Mouse (Mus musculus) urinary bladder, adult 18-20 months (tissue): ENCODE results near the gene Ppp1r13l.

Source experiments
- DNase-seq, 2 experiments: peaks; one replicate each; pipeline ENCODE4 v3.0.0; 2022; ENCODE audit warnings: low spot score in 2 of 2, mixed read lengths in 2 of 2

Ppp1r13l gene

DNA sequence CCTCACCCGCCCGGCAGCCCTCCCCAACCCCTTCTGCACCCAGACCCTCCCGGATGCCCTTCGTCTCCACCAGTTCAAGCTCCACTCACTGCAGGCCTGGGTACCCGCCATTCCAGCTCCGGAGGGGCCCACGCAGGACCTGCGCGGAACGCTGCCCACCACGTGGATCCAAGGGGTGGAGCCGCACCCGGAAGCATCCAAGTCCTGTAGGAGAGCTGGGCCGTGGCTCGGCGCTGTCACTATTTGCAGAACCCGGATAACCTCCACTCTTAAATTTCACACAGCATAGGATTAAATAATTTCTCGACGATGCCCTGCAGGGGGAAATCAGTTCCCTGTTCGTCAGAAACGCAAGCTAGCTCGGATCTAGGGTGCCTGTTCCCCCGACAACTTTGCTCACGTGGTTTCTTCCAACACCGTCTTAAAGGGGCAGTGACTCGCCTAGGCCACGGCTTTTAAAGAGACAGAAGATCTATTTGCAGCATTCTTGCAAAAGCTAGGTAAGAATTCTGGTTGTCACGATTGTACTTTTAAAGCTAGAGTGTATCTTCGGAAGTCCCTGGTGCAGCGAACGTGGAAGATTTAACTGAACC is at the start of gene Ppp1r13l, which contains the start of gene Cd3eap:
Gene Ppp1r13l, plus strand, starts transcription at position 451 of the 593 bp plus-strand sequence.
Gene Cd3eap, minus strand, starts transcription at position 185 of the 593 bp plus-strand sequence.
- DNase-seq, result peak; percentile 79 to 83

DNA sequence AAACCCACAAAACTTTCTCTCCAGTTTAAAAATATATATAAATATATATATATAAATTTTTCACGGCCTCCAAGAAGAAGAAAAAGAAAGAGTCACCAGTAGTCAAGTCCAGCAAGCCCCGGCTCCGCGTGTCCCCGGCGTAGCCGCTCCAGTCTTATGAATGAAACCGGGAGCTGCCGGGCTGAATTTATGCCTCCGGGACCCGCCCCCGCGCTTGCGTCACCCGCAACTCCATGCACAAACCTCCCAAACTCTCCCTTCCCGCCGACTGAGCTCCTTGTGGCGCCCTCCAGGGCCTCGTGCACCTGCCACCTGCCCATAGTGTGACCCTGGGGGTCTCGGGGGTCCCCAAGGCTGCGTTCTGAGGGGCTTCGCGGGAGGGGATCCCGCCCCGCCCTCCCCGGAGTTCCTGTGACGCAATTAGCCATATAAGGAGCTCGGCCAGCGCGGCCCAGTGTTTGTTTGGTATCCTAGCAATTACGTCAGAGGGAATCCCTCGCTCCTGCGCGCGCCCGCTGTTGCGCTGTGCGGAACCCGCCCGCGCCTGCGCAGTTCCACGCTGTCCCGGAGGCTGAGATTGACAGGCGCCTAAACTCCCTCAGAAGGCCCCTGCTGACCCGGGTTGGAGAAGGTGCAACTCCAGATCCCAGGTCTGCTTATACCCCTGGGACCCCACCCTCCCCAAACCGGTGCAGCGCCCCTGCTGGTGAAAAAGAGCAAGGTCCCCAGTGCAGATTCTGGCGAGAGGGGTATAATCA is 49.5 kb upstream of the Ppp1r13l start, which contains the start of gene Fosb:
Gene Fosb, minus strand, starts transcription at position 168 of the 758 bp plus-strand sequence.
- DNase-seq, result peak; percentile 85 to 89

DNA sequence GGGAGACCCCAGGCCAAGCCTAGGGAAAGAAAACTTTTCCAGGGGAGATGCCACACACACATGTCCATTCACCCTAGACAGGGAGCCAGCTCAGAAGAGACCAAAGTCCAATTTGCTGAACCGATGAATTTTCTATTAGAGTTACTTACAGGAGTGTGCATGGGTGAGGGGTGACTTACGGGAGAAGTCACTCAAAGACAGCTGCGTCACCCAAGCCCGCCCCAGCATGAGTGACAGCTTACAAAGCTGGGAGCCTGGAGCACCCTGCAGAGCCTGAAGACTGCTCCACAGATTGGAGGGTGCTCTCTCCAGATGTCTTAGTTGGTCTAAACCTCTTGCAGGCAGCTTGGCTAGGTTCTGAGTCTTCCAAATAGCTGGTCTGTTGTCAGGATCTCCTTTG is 47.6 kb upstream of the Ppp1r13l start:
- no peak for DNase-seq

DNA sequence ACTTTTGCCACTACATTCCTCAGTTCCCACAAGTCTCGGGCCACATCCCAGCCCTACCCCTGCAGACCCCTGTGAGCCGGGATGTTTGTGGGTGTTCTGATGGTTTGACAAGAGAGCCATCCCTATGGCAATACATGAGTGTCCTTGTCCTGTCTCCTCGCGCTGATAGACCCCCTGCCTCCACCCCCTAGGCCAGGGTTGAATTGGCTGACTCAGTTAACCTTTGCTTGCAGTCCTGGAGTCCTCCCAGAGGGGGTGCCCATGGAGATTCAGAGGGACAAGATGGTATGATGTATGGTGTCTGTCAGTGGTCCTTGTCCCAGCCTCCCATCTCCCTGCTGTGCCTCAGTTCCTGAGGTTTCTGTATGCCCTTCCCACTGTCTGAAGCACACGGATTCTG is 45.5 kb upstream of the Ppp1r13l start:
- no peak for DNase-seq

DNA sequence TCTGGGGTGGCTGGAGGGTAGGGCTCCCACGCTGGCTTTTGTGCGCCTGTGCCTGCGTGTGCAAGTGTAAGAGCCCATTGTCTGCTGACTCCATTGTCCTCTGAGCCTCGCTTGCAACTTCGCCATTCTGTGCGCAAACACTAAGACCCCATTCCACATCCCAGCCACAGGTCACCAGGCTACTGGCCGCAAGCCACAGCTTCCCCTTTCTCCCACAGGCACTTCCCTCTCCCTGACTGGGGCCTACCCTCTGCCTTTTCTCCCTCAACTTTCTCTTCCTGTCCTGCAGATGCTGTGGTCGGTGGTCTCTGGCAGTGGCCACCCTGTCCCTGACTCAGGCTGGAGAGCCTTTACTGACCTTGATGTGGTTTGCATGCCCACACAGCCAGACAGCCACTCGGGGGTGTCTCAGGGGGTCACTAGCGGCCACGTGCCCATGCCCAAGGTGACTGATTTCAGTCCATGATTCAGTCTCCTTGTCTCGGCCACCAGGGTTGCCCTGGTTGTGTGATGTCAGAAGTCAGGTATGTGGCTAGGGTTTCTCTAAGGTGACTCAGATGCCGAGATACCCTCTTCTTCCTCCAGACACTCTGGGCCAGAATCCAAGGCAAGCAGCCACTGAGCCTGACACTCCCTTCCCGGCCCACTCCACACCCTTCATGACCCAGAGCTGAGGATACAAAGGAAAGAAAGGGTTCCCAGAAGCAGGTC is 42.9 kb upstream of the Ppp1r13l start:
- peak in 1 of 2 experiments; percentile 65 for DNase-seq

DNA sequence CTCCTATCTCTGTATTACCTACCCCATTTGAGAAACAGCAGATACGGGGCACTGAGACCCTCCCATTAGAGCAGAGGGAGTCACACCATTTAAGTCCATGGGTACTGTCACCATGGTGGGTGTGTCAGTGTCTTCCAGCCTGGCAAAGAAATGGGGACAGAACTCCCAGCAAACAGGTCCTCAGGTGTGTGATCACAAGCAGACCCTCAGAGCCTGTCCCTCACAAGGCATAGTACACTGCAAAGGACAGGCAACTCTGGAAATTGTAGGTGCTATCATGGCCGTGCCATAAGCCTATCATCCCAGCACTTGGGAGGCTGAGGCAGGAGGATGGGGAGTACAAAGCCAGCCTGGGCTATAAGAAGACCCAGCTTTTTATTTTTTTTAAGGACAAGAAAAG is 41.3 kb upstream of the Ppp1r13l start:
- no peak for DNase-seq

DNA sequence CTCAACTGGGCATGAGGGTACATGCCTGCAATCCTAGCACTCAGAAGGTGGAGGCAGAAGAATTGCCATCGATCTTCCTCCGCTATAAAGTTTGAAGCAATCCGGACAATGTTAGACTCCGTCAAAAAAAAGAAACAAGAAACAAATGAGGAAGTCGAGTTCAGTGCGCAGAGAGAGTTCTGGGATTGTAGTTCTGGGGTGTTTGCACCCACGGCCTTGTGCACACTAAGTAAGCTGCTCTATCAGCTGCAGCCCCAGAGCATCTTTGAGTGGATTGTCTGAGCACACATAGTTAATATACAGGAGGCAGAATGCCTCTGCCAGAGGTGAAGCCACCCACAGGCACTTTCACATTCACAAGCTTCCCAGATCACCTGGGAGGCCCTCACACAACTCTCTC is 40.9 kb upstream of the Ppp1r13l start:
- DNase-seq, result no peak

DNA sequence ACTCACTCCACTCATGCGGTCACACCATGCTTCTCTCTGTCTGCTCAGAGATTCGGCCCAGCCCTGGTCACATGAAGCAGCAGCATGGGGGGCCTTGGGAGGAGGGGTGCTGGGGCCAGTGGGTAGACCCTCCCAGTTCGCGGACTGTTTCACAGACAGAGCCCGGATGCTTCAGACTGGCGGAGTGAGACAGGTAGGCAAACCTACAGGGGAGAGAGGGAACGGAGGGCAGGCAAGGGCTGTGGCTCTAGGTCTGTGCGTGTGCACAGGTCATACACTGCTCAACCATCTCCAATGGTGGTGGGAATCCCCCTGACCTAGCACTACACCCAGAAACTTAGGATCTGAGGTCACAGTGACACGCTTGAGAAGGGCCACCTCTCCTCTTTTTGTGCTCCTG is 40.1 kb upstream of the Ppp1r13l start:
- no peak for DNase-seq

DNA sequence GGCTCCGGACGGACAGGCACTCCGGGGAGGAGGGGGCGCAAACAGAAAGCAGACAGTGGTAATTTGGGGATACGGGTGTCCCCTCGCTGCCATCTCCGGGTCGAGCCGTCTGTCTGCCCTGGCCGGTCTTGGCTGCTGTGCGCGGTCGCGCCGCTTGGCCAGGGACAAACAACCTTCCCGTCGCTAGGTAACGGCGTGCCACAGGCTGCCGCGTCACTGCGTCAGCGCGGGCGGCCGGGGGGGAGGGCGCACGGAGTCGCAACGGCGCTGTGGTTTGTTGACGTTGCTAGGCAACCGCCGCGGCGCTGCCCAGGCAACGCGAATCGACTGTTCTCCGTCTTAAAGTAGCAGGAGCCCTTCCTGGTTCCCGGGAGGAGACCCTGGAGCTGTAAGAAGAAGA is 39.6 kb upstream of the Ppp1r13l start:
- peak; percentile 90 to 95 for DNase-seq

DNA sequence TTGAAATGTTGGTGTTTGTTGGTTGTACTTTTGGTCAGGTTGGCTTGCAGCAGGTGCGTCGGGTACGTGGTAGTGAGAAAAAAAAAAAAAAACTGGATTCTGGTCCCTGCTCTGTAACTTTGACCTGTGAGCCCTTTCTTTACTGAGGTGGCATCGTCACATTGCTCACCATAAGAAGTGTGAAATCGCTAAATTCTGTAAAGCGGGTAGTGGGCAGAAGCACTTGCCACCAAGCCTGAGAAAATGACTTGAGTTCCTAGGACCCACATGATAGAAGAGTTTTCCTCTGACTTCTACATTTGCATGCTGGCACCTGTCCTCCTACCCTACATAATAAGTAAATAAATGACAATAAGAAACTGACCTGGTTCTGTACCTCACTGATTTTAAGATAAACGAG is 38.9 kb upstream of the Ppp1r13l start:
- no peak for DNase-seq

DNA sequence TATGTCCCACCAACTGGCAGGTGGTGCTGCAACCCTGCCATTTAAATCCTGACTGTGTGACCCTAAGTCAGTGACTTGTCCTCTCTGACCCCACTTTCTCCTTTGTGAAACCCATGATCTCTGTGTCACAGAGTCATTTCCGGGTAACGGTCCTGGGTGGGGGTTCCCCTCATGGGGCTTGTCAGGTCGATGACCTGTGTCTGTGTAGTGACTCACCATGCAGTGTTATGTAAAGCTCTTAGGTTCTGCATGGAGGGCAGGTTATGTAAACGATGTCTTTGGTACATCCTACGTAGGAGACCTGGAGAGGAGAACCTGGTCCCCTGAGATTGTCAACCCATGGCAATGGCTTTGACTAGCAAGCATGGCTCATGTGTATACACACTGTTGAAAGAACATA is 38.1 kb upstream of the Ppp1r13l start:
- no peak for DNase-seq

DNA sequence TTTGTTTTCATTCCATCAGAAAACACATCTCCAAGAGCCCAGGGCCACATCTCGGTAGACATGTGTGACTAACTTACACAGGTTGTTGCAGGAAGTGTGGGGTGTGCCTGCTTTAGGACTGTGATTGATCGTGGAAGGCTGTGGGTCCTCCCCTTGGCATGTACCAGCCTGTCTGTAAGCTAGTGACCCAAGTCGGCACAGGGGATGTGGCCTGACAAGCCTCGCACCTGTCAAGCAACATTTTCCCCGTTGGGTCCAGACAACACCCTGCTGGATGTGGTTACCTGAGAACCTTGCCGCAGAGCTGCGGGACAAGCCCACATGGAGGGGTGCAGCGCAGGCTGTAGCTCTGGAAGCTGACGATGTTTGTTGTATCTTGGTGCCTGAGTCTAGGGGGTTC is 37.1 kb upstream of the Ppp1r13l start:
- DNase-seq, result peak in 1 of 2 experiments; percentile 81

DNA sequence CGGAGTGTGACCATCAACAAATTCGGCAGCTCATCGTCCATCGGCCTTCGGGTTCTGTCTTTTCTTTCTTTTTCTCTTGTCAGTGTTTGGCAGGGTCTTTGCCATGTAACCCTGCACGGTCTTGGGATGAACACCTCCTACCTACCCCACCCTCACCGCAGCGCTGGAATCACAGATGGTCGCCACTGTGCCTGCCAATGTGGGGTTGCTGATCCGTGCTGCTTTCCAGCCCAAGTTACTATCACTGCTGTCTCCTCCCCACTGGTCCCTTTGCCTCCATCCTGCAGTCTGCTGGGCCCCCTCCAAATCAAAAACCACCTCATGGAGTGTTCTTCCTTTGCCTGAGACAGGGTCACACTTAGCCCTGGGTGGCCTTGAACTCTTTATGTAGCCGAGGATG is 35.3 kb upstream of the Ppp1r13l start:
- DNase-seq, result no peak

DNA sequence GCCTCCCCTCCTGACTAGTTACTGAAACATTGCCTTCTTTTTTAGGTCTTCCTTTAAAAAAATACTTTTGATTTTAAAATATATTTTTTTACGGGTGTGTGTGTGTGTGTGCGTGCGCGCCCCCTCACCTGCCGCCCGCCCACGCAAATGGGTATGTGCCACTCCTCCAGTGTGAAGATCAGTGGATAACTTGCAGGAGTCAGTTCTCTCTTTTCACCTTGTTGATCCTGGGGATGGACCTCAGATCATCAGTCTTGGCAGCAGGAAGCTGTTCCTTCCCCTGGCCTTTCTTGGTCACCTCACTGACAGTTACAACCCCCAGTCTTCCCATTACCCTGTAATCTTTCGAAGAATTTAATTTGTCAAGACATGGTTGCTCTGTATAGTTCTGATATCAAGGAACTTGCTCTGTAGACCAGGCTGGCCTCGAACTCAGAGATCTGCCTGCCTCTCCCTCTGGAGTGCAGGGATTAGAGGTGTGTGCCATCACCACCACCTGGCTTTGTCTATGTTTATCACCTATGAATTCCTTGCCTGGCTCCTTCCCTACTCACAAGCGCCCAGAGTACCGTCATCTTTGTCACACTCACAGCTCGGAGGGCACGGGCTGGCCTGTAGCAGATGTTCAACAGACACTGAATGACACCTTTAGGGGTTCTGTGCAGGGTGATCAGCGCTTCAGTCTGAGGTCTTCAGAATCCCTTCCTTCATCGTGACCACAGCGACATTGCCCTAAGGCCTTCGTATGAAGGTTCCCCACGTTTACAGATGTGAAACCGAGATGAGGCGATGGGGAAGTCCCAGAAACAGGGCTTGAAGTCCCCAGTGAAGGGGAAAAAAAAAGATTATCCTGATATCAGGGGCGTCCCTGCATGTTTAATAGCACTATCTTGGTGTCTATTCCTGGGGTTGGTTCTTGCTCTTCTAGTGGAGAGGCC is 34.0 kb upstream of the Ppp1r13l start:
- no peak for DNase-seq

DNA sequence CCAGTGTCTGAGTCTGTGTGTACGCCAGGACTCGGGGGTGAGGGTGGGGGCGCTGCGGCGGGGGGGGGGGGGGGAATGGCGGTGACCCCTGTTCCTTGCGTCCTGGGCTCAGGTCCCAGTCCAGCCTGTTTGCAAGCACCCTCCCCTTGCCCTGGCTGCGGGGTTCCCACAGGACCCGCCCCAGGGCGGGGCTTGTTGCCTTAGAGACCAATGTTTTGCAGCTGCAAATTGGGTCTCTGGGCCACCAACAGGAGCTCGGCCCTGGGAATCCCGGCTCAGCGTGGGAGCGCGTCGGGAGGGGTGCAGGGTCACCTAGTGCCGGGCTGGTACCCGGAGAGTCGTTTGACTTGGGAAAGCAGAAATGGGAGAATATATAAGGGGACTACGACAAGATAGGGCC is 33.2 kb upstream of the Ppp1r13l start:
- peak; percentile 71 to 76 for DNase-seq

DNA sequence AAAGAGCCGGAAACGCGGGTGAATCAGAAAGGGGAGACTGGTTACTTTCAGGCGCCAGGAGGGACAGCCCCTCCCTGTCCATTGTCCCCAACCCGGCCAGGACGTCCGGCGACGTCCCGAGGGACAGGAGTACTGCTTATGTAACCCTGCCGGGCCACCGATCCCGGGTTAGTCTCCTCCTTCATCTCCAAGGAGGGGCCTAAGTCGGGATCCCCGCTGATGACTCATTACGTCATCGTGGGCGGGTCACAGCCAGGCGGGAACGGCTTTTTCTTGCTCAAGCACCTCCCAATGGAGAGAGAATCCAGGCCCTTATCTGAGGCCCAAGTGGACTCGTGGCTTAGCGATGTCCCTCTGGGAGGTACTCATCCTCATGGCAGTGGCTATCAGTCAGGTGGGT is 32.4 kb upstream of the Ppp1r13l start:
- peak; percentile 67 to 87 for DNase-seq

DNA sequence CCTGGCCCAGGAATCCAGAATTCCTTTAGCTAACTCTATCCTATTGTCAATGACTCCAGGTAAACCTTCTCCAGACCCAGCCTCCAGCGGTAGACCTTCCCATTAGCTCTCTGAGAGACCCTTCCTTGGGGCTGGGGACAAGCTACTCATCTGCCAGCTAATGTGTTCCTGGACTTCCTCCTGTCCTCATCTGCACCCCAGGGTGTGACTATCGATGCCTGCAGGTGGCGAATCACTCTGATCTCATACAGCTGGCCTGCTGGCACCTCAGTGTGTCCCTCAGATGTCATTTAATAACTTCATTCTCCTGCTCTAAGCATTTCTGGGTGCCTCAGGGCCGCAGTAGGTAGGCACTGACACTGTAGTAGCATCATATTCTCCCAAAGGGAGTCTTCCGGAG is 31.8 kb upstream of the Ppp1r13l start:
- DNase-seq, result no peak

DNA sequence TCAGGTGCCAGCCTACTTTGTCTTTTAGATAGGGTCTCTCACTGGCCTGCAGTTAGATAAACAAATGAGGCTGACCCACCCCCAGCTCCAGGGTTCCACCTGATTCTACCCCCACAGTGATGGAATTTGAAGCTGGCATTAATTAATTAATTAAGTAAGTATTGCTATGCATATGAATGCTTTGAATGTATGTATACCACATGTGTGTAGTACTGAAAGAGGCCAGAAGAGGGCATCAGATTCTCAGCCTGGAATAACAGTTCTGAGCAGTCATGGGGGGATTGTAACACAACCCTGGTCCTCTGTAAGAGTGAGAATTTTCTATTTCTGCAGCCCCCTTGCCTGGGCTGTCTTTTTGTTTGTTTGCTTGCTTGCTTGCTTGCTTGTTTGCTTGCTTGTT is 31.1 kb upstream of the Ppp1r13l start:
- DNase-seq, result no peak

DNA sequence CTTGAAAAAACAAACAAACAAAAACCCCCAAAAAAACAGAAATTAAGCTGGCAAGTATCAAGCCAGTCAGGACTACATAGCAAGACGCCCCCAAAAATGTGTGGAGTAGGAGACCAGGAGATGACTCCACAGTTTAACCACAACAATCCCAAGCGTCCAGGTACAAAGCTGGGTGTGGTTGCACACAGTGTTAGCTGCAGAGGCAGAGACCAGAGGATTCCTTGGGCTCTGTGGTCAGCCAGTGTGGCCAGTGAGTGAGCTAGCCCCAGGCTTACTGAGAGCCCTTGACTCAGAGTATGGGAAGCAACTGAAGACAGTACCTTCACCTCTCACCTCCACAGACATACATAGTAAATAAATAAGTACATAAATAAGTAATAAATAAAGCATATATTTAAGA is 27.6 kb upstream of the Ppp1r13l start:
- no peak for DNase-seq

DNA sequence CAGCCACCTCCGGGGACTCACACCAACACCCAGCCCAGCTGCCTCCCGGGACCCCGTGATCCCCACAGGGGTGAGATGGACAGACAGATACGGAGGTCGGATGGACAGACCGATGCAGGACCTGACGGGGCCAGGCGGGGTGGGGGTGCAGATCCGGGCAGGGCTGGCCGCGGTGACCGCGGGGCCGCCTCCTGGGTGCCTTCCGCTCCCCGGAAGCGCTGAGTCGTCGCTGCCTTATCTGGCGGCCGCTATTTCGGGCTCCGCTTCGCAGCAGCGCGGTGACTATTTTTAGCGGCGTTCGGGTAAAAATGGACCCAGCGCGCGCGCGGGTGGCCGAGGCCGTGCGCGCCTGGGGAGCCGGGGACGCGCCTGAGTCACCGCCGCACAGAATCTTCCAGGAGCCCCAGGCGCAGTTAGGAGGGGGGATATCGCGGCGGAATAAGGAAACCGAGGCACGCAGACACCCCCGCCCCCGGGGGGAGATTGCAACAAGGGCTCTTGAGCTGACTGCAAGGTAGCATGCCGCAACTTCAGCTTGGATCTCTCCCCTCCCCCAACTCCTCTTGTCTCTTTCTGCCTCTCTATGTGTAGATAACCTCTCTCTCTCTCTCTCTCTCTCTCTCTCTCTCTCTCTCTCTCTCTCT is 26.7 kb upstream of the Ppp1r13l start:
- DNase-seq, result peak; percentile 61 to 62

DNA sequence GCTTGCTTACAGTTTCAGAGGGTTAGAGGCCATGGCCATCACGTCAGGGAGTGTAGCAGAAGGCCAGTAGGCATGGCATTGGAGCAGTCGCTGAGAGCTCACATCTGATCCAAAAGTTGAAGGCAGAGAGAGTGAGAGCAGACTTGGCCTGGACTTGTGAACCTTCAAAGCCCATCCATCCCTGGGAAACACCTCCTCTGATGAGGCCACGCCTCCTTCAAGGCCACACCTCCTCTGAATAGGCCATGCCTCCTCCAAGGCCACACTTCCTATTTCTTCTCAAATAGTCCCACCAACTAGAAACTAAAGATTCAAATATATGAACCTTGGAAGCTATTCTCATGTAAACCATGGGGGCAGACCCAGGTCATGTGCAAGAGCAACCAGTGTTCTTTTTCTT is 24.0 kb upstream of the Ppp1r13l start:
- DNase-seq, result no peak
